Mouse (Mus musculus) limb, embryonic 10.5 days (tissue): ENCODE data around the gene Srrt. TPM values are rescaled to one million over a fixed set of nuclear protein-coding genes. Genes with fewer than 3 reads are reported as not detected.

Source experiments
- DNase-seq: peaks from one replicate; pipeline ENCODE4 v3.0.0-alpha.2; 2017; ENCODE audit warnings: low spot score
- H3K27ac ChIP-seq: fragments of 300-500 bp; sonication (generic); 2 replicates; pipeline ENCODE4 v1.5.1; 2016; ENCODE audit warnings: mild to moderate bottlenecking
- H3K27me3 ChIP-seq: fragments of 300-500 bp; sonication (generic); 2 replicates; pipeline ENCODE4 v1.6.1; 2016; ENCODE audit warnings: low read depth, mild to moderate bottlenecking; ENCODE audit not compliant: poor library complexity, severe bottlenecking
- H3K36me3 ChIP-seq: fragments of 300-500 bp; sonication (generic); 2 replicates; pipeline ENCODE4 v1.6.1; 2016; ENCODE audit warnings: mild to moderate bottlenecking, moderate library complexity
- H3K4me1 ChIP-seq: fragments of 300-500 bp; sonication (generic); 2 replicates; pipeline ENCODE4 v1.6.1; 2016
- H3K4me3 ChIP-seq: fragments of 300-500 bp; sonication (generic); 2 replicates; pipeline ENCODE4 v1.5.1; 2016; ENCODE audit warnings: mild to moderate bottlenecking, moderate library complexity
- H3K9me3 ChIP-seq: fragments of 300-500 bp; sonication (generic); replicated peaks from 2 replicates; pipeline ENCODE4 v1.6.1; 2016; ENCODE audit warnings: mild to moderate bottlenecking
- WGBS: fragments of 180-500 bp; shearing (Covaris S2); methylation state at CpG from one replicate; pipeline ENCODE4 v1.1.7; 2016; 5-methylcytosine and 5-hydroxymethylcytosine counted together
- microRNA-seq: library from miRNA; unstranded; fragments of <30 nt; microRNA quantifications from one replicate; pipeline ENCODE4, GENCODE M21; 2017
- polyA plus RNA-seq: library from polyadenylated mRNA; unstranded; fragments of >200 nt; fragmentation: Nextera tagmentation; extraction: Ambion mirVana; gene quantifications from 2 replicates; pipeline ENCODE4 v1.2.1, GENCODE M21; 2016

Gene Srrt
- polyA plus RNA-seq, 1 experiment from 2014 or later, result 201 TPM

DNA sequence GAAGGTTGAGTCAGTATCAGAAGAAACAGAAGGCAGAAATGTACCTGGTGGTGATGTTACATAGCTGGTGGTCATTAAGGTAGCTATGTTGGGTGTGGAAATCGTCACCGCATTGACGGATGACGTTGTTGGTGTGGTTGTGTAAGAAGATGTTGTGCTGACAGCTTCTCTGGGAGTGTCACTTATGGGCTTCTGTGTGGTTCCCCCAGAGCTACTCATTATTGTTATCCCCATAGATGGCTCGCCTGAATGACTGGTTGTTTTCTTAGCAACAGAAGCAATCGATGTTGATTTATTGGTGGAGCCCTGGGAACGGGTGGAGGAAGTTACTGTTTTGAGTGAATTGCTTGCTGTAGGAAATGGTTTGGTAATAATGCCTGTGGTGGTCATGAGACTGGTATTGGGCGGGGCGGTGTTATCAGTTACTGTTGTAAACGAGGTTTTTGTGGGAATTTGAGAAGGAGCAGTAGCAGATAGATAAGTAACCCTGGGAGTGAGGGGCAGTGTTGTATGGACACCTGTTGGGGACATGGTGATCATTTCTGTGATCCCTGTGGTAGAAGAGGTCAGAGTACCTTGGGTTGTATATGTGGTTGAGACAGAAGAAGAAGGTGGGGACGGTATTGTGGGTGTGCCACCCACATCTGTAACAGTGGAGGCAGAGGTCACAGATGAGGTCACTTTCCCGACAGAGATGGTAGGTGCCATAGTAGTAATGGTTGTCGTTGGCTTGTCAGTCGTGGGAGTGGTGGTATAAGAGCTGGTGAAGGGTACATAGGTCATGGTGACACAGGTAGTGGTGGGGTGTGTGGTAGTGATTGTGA, 43.4 kb downstream of the Srrt start:
- no peaks in the 10 kb centered on the region for H3K27me3 ChIP-seq
- no peak for DNase-seq

More for the DNA sequence above, 43.4 kb downstream of the Srrt start:
- no peaks in the 10 kb centered on the region for H3K9me3 ChIP-seq
- no peaks in the 10 kb centered on the region for H3K36me3 ChIP-seq
- H3K27ac ChIP-seq, result no peak overlapping the region
- WGBS, result 82% methylated on average over 14 of the region's 14 CpGs
- H3K4me1 ChIP-seq, result peaks cover 7% of the 10 kb centered on the region
- no peak overlapping the region for H3K4me3 ChIP-seq

Small RNAs within 50 kb of the gene (microRNA-seq; reads per million reads assigned to microRNA genes)
- gene Mir7036 (1.8 reads per million), gene Mir8116 (not detected)

Other genes with a start within 250 kb of the Srrt start
- 0.36 and 0.39 TPM in 2 replicates for gene Serpine1, start 235.4 kb downstream of the Srrt start, polyA plus RNA-seq
- 5.6 and 7.0 TPM in 2 replicates for gene Trim56, start 191.5 kb downstream of the Srrt start, polyA plus RNA-seq
- gene Muc3, start 158.4 kb downstream of the Srrt start, polyA plus RNA-seq, result not detected in 2 replicates
- not detected in 2 replicates for gene Muc3a, start 95.3 kb downstream of the Srrt start, polyA plus RNA-seq
- 1.7 and 1.8 TPM in 2 replicates for gene Ache, start 20.2 kb downstream of the Srrt start, polyA plus RNA-seq
- 8.1 and 8.5 TPM in 2 replicates for gene Ufsp1, start 13.0 kb downstream of the Srrt start, polyA plus RNA-seq
- 73.4 and 75.9 TPM in 2 replicates for gene Trip6, start 6.7 kb upstream of the Srrt start, polyA plus RNA-seq
- gene Slc12a9, start 25.9 kb upstream of the Srrt start, polyA plus RNA-seq, result 10.4 and 10.6 TPM in 2 replicates
- gene Ephb4, start 42.4 kb upstream of the Srrt start, polyA plus RNA-seq, result 66.3 and 81.0 TPM in 2 replicates
- gene Zan, start 169.4 kb upstream of the Srrt start, polyA plus RNA-seq, result 0.03 and 0.10 TPM in 2 replicates
- gene Pop7, start 194.8 kb upstream of the Srrt start, polyA plus RNA-seq, result 53.2 and 63.4 TPM in 2 replicates
- gene Gigyf1, start 210.9 kb upstream of the Srrt start, polyA plus RNA-seq, result 13.5 and 14.6 TPM in 2 replicates
- gene Epo, start 225.6 kb upstream of the Srrt start, polyA plus RNA-seq, result 1.5 and 2.4 TPM in 2 replicates
- gene Gnb2, start 225.8 kb upstream of the Srrt start, polyA plus RNA-seq, result 257 and 295 TPM in 2 replicates
- gene Actl6b, start 245.8 kb upstream of the Srrt start, polyA plus RNA-seq, result not detected in 2 replicates